Mouse (Mus musculus): ENCODE results near the gene Adamts3. TPM values are rescaled to one million over a fixed set of nuclear protein-coding genes. Genes with fewer than 3 reads are reported as not detected.

Adamts3 gene
- 1 to 10 TPM; 1.8 to 3.3 TPM for total RNA-seq (2021)
- long read RNA-seq, experiment 1, partial matches to known transcripts, result 1 of 1 reads
- long read RNA-seq, experiment 1, other reads (novel, unspliced or antisense), result 0 of 1 reads
- long read RNA-seq, experiment 2, result 0 reads

DNA sequence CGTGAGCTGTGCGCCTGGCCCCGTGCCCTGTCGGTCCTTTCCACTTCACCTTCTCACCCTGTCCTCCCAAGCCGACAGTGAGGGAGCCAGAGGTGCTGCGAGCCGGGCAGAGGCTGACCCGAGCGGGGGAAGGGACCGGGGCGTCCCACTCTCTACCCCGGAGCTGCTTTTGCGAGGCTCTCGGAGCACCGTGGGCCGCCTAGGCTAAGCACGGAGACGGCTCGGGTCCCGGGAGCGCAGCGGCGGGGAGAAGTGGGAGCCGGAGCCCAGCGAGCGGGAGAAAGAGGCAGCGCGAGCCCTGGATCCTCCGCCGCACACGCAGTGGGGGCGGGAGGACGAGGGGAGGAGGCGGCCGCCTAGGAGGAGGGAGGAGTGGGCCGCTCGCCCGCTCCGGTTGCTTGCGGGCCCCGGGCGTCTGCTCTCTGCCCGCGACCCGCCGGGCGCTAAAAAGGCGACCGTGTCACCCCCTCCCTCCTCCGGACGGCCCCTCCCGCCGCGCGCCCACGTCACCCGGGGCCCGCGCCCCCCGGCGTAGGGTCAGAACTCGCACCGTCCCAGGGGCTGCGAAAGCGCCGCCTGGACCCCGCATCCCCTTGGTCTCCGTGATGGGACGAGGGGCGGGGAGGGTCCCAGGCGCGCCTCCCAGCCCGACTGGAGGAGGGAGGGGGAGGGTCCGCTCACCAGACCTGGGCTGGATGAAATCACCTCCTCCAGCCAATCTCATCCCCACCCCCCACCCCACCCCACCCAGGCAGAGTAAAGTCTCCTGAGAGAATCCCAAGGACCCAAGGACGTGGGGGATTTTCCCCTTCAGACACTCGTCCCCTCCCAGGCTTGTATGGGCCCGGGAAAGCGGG is at the start of gene Adamts3:
TSS of gene Adamts3 (minus strand) at position 284 of the 857 bp plus-strand sequence.
- DNase-seq (ENCODE audit: low spot score in 2 of 2), result peak; percentile 55 to 69

GRCm38 (mm10) chr5:89931511-89931910 is 48.4 kb upstream of the Adamts3 start:
- no peak for DNase-seq (ENCODE audit: low spot score in 2 of 2)

DNA sequence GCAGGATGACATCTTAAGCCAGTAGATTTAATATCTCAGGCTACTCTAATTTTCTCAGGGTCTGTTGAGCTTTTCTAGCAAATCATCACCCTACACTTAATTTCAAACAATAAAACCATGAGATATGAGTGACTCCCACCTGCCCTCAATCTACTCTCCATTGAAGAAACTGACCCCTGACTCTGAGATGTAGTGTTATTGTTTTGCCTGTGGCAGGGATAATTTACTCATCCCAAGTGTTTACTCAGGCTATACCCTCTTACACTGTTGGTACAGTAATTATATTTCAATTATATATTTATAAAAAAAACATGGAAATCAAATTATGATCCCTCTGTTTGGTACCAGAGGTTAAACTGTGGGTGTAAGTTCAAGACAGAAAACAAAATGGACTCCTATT is 29.2 kb upstream of the Adamts3 start:
- no peak for DNase-seq (ENCODE audit: low spot score in 2 of 2)

GRCm38 (mm10) chr5:89911950-89912349 is 28.8 kb upstream of the Adamts3 start:
- no peak for DNase-seq (ENCODE audit: low spot score in 2 of 2)

DNA sequence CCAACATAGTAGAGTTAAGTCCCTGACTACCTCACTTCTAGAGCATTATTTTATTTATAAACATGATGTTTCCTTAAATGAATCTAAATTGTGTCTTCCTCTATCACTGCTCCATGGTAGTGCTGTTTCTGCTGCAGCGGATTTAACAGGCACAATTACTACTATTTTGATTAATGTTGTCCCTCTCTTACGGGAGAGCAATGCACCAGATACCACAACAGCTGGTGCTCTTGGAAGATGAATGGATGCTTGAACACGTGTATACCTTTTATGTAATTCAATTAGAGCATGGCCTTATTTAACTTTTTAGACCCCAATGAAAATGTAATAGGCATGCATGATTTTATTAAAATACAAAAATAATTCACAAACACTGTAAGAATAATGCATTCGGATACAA is 28.4 kb upstream of the Adamts3 start:
- no peak for DNase-seq (ENCODE audit: low spot score in 2 of 2)

- DNase-seq (ENCODE audit: low spot score in 2 of 2), result no peak
Observed at GRCm38 (mm10) chr5:89906884-89907431, 23.8 kb upstream of the Adamts3 start.

DNA sequence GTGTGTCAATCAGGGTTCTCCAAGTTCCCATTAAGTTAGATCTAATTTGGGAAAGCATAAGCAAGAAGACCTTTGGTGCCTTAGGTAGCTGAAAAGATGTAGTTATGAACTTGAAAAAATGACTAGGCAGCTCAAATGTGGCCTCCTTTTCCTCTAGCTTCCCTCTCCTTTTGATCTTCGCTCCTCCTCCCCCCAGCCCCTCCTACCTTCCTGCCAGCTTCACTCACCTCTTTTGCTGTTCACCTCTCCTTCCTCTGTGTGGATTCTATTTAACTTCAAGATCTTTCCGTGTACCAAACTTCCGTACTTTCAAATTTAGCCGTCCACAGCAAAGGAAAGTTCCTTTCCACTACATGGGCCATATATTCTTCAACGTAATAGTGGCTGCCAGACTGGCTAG is 17.9 kb upstream of the Adamts3 start:
- no peak for DNase-seq (ENCODE audit: low spot score in 2 of 2)

GRCm38 (mm10) chr5:89897495-89897894 is 14.4 kb upstream of the Adamts3 start:
- peak; percentile 36 to 40 for DNase-seq (ENCODE audit: low spot score in 2 of 2)

GRCm38 (mm10) chr5:89895520-89895919 is 12.4 kb upstream of the Adamts3 start:
- DNase-seq (ENCODE audit: low spot score in 2 of 2), result no peak

GRCm38 (mm10) chr5:89884991-89885390 is 1.9 kb upstream of the Adamts3 start:
- DNase-seq (ENCODE audit: low spot score in 2 of 2), result no peak

DNA sequence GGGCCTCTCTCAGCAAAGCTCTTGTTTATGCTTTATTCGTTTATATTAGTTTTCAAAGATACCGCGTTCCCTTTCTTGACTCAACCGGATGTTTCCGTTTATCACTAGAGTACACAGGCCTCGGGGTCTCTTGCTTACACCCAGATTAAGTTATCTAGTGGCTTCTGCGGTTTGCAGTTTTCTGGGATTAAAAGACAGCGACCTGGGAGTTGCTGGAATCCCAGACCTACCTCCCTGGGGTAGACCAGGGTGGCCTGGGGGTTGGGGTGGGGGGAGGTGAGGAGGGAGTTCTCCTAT is 722 bp upstream of the Adamts3 start:
- no peak for DNase-seq (ENCODE audit: low spot score in 2 of 2)

DNA sequence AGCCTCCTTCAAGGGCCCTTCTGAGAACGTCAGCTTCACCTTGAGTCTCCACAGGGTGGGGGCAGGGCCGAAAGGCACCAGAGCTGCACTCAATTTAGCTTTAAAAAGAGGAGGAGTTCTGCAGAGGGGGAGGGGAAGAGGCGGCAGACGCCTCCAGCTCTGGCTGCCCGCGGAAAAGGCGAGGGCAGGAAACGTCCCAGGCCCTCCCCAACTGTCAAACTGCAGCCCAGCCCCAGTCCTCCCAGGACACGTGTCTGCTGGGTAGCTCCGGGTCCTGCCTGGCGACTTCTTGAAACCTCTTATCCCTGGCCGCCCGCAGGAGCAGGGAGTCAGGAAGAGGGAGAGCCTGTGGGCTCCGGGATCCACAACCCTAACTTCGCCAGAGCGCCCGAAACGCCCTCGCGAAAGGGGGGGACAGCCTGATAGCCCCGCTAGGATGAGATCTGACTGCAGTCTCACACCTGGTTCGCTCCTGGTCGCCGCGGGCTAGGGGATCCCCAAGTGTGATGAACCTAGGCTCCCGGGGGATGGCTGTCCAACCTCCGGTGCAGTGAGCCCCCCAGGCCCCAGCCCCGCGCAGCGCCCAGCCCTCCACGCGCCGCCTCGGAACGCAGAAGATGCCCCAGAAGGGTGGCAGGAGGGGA is 921 bp downstream of the Adamts3 start:
- DNase-seq (ENCODE audit: low spot score in 2 of 2), result peak; percentile 39 to 53

DNA sequence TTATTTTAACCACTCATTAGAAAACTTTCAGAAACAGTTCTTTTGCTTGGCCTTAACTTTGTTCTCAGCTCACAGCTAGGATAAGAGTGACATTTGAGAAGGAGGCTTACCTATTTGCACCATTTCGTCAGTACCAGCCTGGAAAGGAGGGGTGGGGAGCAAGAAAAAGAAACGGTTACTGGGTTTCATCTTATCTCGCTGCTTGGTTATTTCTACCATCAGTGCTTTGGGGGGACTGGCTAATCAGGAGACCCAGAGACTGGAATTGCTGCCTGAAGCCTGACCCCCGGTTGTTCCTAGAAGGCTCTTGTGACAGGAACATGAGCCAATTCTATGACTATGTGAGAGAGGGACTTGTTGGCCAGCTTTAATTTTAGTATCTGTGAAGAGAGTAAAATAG is 1.7 kb downstream of the Adamts3 start:
- DNase-seq (ENCODE audit: low spot score in 2 of 2), result no peak

DNA sequence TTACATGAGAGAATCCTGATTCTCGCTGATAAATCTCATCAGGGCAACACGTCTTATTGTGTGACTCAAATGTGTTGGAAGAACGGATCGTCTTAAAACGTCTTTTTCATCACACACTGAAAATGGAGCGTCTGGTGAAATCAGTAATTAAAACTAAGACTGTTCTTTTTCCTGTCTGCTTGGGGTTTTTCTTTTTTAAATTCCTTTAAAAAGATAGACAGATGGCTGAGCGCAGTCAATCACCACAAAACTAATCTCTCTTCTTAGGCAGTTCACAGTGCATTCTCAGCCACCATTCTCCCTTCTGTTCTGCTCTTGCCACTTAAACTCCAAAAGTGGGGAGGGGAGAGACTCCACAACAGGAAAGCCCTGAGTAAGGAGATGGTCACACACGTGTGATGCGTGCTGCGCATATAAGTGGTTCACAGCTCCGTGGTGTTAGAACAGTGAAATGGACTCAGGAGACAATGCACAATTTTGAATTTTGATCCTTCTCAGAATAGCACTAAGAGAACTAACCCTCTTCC is 4.2 kb downstream of the Adamts3 start:
- DNase-seq (ENCODE audit: low spot score in 2 of 2), result no peak

GRCm38 (mm10) chr5:89872661-89873060 is 10.5 kb downstream of the Adamts3 start:
- no peak for DNase-seq (ENCODE audit: low spot score in 2 of 2)

GRCm38 (mm10) chr5:89859603-89860002 is 23.5 kb downstream of the Adamts3 start:
- no peak for DNase-seq (ENCODE audit: low spot score in 2 of 2)

DNA sequence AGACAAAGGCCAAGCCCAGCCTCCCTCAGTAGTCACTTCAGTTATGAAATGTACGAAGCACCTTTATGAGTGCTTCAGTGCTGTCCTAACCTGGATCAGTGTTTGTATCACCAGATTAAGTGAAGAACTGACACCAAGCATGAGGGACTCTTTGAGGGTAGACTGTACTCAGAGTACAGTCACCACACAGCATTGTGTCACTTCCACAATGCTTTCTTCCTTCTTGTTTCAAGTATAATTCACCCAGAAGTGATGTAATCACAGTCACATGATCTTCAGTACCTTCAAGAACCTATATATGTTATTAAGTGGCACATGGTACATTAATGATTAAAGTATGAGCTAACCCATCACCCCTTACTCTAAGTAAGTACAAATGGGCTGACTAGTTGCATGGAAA is 24.3 kb downstream of the Adamts3 start:
- DNase-seq (ENCODE audit: low spot score in 2 of 2), result no peak

- no peak for DNase-seq (ENCODE audit: low spot score in 2 of 2)
Observed at GRCm38 (mm10) chr5:89846551-89846950, 36.6 kb downstream of the Adamts3 start.

GRCm38 (mm10) chr5:89844354-89844753 is 38.8 kb downstream of the Adamts3 start:
- DNase-seq (ENCODE audit: low spot score in 2 of 2), result no peak

DNA sequence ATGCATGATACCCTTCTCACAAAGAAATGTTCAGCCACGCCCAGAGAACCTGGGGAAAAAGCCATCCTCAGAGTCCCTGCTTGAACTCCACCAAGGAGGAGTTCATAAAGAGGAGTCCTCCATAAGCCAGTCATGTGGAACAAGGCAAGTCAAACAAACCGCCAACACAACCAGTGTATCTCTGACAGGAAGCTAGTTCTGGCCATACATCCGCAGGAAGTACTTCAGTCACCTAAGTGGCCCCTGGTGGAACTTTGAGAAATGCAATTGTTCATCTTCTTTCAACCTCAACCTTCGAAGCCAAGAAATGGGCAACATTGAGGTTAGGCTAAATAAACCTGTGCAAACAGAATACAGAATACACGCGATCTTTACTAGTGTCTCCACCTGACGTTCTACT is 39.7 kb downstream of the Adamts3 start:
- no peak for DNase-seq (ENCODE audit: low spot score in 2 of 2)

- DNase-seq (ENCODE audit: low spot score in 2 of 2), result peak; percentile 33 to 34
Observed at GRCm38 (mm10) chr5:89839627-89840026, 43.5 kb downstream of the Adamts3 start.

GRCm38 (mm10) chr5:89821175-89821574 is 62.0 kb downstream of the Adamts3 start:
- DNase-seq (ENCODE audit: low spot score in 2 of 2), result no peak
